Mouse (Mus musculus) B cell, adult 2 months (primary cell): ENCODE data around the gene Abraxas1.

ENCODE experiments used
- DNase-seq, 2 experiments: peaks; one replicate each; pipeline ENCODE4 v3.0.0; 2022

Gene Abraxas1

GRCm38 (mm10) chr5:100821375-100821774, 610 bp upstream of the Abraxas1 start:
- DNase-seq, result no peak

GRCm38 (mm10) chr5:100819568-100820480, 941 bp downstream of the Abraxas1 start:
- peak; percentile 20 to 34 for DNase-seq

- no peak for DNase-seq
Measured at GRCm38 (mm10) chr5:100818341-100818740, 2.4 kb downstream of the Abraxas1 start.

- DNase-seq, result peak; percentile 84 to 86
Measured at GRCm38 (mm10) chr5:100798165-100798860, 22.5 kb downstream of the Abraxas1 start, which contains the start of the genes Helq and Mrps18c. Helq (minus strand) TSS chr5:100798598. Mrps18c (plus strand) TSS chr5:100798627.

- no peak for DNase-seq
Measured at GRCm38 (mm10) chr5:100794084-100794483, 26.7 kb downstream of the Abraxas1 start.

GRCm38 (mm10) chr5:100792261-100792660, 28.5 kb downstream of the Abraxas1 start:
- no peak for DNase-seq

GRCm38 (mm10) chr5:100787527-100787926, 33.2 kb downstream of the Abraxas1 start:
- DNase-seq, result no peak

- no peak for DNase-seq
Measured at GRCm38 (mm10) chr5:100779002-100779401, 41.8 kb downstream of the Abraxas1 start.

GRCm38 (mm10) chr5:100776900-100777299, 43.9 kb downstream of the Abraxas1 start:
- no peak for DNase-seq

GRCm38 (mm10) chr5:100775778-100776404, 44.9 kb downstream of the Abraxas1 start:
- no peak for DNase-seq

- no peak for DNase-seq
Measured at GRCm38 (mm10) chr5:100771575-100771974, 49.2 kb downstream of the Abraxas1 start.

- DNase-seq, result no peak
Measured at GRCm38 (mm10) chr5:100766026-100766425, 54.7 kb downstream of the Abraxas1 start.

GRCm38 (mm10) chr5:100761736-100762135, 59.0 kb downstream of the Abraxas1 start:
- DNase-seq, result no peak

GRCm38 (mm10) chr5:100760049-100760663, 60.6 kb downstream of the Abraxas1 start:
- DNase-seq, result no peak

GRCm38 (mm10) chr5:100758121-100758520, 62.6 kb downstream of the Abraxas1 start:
- DNase-seq, result no peak
